Mouse (Mus musculus): ENCODE measurements around the gene Pnn. TPM values are rescaled to one million over a fixed set of nuclear protein-coding genes. Genes with fewer than 3 reads are reported as not detected.

Pnn gene
- total and polyA plus RNA-seq, 3 experiments, result 99.9 to 172 (median 128) TPM

DNA sequence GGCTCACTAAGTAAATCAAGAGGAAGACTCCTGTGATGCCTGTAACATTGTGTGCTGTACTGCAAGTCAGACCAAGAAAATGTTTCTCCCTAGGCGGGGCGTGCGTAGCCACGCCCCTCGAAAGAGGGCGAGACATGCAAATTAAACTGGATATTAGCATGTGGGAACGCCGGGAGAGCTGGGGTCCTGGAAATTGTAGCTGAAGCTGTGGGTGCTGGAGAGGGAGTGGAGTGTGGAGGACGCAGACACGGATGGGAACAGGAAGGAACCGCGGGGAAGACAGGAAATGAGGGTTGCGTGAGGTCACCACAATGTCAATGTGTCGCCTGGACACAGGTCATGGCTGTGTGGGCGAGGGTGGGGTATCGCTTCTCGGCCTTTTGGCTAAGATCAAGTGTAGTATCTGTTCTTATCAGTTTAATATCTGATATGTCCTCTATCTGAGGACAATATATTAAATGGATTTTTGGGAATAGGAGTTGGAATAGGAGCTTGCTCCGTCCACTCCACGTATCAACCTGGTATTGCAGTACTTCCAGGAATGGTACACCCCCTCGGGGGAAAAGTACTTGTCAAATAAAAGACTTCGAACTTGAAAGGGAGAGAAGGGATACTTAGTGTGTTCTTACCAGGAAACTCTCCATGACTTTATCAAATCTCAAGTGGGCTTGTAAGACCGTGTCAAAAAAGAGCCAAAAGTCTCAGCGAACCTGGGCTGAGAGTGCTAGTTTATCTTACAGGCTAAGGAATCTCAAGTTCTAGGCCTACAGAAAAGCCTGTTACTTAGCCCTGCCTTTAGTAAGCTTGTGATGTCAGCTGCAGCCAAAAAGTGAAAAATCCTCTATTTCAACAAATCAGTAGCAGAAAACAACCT, 26.5 kb upstream of the Pnn start:
- ATAC-seq (ENCODE audit: extremely low read depth, insufficient number of reproducible peaks, low FRiP score, poor library complexity, severe bottlenecking), result peak; percentile 78
- no peak for TF ChIP-seq GATA1 (IDR thresholded peaks at IDR 0.05; ENCODE audit: borderline replicate concordance, low read length)
- TF ChIP-seq POLR2AphosphoS5 (IDR thresholded peaks at IDR 0.05; ENCODE audit: insufficient replicate concordance, low read depth, low read length), result peak; percentile 99
- Histone ChIP-seq H3K9me3 (replicated peaks) (no peaks in the 10 kb centered on the region), H3K27me3 (ENCODE audit: insufficient read depth, low read length) (no peaks in the 10 kb centered on the region), H3K4me3 (ENCODE audit: low read depth, low read length) (peak overlapping the region; percentile 64; the same call in 1 of the 2 replicates), H3K36me3 (replicated peaks) (peaks cover 29% of the 10 kb centered on the region), H3K4me1 (ENCODE audit: insufficient read depth, low read depth, low read length) (peaks cover 30% of the 10 kb centered on the region)
- DNase-seq (ENCODE audit: low spot score), result peak; percentile 88

DNA sequence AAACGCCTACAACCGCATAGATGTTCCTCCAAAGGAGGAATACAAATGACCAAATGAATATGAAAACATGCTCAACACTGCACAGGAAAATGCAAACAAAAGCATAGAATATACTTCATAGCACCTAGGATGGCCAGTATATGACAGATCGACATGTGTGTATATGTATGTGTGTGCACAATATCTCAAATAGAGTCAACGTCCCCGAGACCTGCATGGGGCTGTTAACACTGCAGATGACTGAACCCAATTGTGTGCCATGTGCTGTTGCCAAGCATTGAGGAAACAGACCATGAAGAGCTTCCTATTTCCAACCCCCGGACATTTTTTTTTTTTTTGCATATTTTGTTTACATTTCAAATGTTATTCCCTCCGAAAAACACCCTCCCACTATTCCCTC, 25.8 kb upstream of the Pnn start:
- DNase-seq (ENCODE audit: low spot score) (no peak), ATAC-seq (ENCODE audit: extremely low read depth, insufficient number of reproducible peaks, low FRiP score, poor library complexity, severe bottlenecking) (peak; percentile 63)
- no peaks in the 10 kb centered on the region for H3K9me3 ChIP-seq (replicated peaks)
- TF ChIP-seq CTCF (IDR thresholded peaks at IDR 0.05; ENCODE audit: low read depth, low read length), result no peak
- no peak for TF ChIP-seq GATA2 (IDR thresholded peaks at IDR 0.05; ENCODE audit: borderline replicate concordance, low read depth, low read length)
- no peak for TF ChIP-seq TAL1 (conservative IDR thresholded peaks at IDR 0.05; ENCODE audit: low read depth, low read length)
- TF ChIP-seq POLR2AphosphoS5 (IDR thresholded peaks at IDR 0.05; ENCODE audit: insufficient replicate concordance, low read depth, low read length), result peak; percentile 98
- peaks cover 32% of the 10 kb centered on the region for H3K4me1 ChIP-seq (ENCODE audit: insufficient read depth, low read depth, low read length)
- H3K27me3 ChIP-seq (ENCODE audit: insufficient read depth, low read length), result no peaks in the 10 kb centered on the region
- peaks cover 36% of the 10 kb centered on the region for H3K36me3 ChIP-seq (replicated peaks)
- no peak overlapping the region for H3K4me3 ChIP-seq (ENCODE audit: low read depth, low read length)

DNA sequence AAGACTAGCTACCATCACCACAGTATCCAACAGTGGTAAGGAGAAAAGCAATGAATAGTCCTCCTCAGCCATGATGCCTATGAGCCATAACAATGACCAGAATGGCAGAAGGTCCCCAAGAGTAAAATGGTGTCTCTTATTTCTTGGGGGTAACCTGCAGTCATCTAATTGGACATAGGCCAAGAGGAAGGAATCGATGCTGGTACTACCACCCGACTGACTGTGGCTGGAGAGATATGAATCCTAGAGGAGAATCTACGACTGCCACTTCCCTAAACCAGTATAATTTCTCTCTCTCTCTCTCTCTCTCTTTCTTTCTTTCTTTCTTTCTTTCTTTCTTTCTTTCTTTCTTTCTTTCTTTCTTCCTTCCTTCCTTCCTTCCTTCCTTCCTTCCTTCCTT, 14.2 kb upstream of the Pnn start:
- Histone ChIP-seq H3K9me3 (replicated peaks) (no peaks in the 10 kb centered on the region), H3K4me1 (ENCODE audit: insufficient read depth, low read depth, low read length) (peaks cover 52% of the 10 kb centered on the region), H3K4me3 (ENCODE audit: low read depth, low read length) (no peak overlapping the region), H3K36me3 (replicated peaks) (peaks cover 89% of the 10 kb centered on the region), H3K27me3 (ENCODE audit: insufficient read depth, low read length) (no peaks in the 10 kb centered on the region)
- DNase-seq (ENCODE audit: low spot score) (no peak), ATAC-seq (ENCODE audit: extremely low read depth, insufficient number of reproducible peaks, low FRiP score, poor library complexity, severe bottlenecking) (no peak)
- TF ChIP-seq CTCF (IDR thresholded peaks at IDR 0.05; ENCODE audit: low read depth, low read length), result no peak
- TF ChIP-seq GATA2 (IDR thresholded peaks at IDR 0.05; ENCODE audit: borderline replicate concordance, low read depth, low read length), result no peak
- TF ChIP-seq TAL1 (conservative IDR thresholded peaks at IDR 0.05; ENCODE audit: low read depth, low read length), result no peak
- TF ChIP-seq GATA1 (IDR thresholded peaks at IDR 0.05; ENCODE audit: borderline replicate concordance, low read length), result no peak
- TF ChIP-seq POLR2AphosphoS5 (IDR thresholded peaks at IDR 0.05; ENCODE audit: insufficient replicate concordance, low read depth, low read length), result no peak

DNA sequence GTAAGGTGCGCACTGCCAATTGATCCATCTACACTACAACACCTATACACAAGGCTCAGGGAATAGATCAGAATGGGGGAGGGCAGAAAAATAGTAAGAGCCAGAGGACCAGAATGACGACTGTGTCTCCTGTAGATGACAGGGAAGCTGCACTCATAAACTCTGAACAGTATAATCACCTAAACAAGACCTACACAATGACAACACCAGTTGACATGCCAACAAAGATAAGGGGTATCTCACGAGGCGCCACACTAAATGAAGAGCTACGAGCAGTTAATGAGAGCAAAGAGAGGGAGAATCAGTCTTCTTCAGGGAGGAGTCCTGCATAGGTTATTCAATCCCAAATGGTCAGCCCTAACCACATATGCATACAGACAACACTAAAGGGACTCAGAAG, 13.5 kb upstream of the Pnn start:
- ATAC-seq (ENCODE audit: extremely low read depth, insufficient number of reproducible peaks, low FRiP score, poor library complexity, severe bottlenecking), result peak; percentile 69
- no peaks in the 10 kb centered on the region for H3K27me3 ChIP-seq (ENCODE audit: insufficient read depth, low read length)
- TF ChIP-seq CTCF (IDR thresholded peaks at IDR 0.05; ENCODE audit: low read depth, low read length) (no peak), TAL1 (conservative IDR thresholded peaks at IDR 0.05; ENCODE audit: low read depth, low read length) (0 out of 2 replicates have a peak, but pooled peaks have one; percentile 23)
- H3K4me1 ChIP-seq (ENCODE audit: insufficient read depth, low read depth, low read length), result peaks cover 56% of the 10 kb centered on the region
- no peak for DNase-seq (ENCODE audit: low spot score)
- H3K36me3 ChIP-seq (replicated peaks), result peaks cover 88% of the 10 kb centered on the region
- no peak overlapping the region for H3K4me3 ChIP-seq (ENCODE audit: low read depth, low read length)
- no peaks in the 10 kb centered on the region for H3K9me3 ChIP-seq (replicated peaks)

DNA sequence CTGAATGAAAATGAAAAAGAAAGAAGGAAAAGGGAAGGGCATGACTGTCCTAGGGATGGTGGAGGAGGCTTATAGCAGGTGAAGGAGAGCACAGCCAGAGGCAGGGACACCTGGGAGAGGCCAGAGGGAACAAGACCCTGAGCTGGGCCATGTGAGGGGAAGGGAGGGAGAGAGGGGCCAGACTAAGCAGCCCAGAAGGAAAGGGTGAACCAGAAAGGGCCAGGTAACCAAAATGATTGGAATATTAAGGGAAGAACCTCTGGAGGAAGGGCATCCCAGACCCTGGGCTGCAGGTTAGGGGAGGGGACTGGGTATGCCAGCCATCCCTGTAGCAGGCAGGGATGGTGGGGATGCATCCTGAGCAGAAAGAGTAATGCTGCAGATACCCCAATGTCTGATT, 12.7 kb upstream of the Pnn start:
- no peaks in the 10 kb centered on the region for H3K27me3 ChIP-seq (ENCODE audit: insufficient read depth, low read length)
- no peaks in the 10 kb centered on the region for H3K9me3 ChIP-seq (replicated peaks)
- no peak for DNase-seq (ENCODE audit: low spot score)
- H3K36me3 ChIP-seq (replicated peaks), result peaks cover 88% of the 10 kb centered on the region
- H3K4me1 ChIP-seq (ENCODE audit: insufficient read depth, low read depth, low read length), result peaks cover 60% of the 10 kb centered on the region
- peak overlapping the region; percentile 1; the same call in 1 of the 2 replicates for H3K4me3 ChIP-seq (ENCODE audit: low read depth, low read length)
- no peak for ATAC-seq (ENCODE audit: extremely low read depth, insufficient number of reproducible peaks, low FRiP score, poor library complexity, severe bottlenecking)
- TF ChIP-seq GATA2 (IDR thresholded peaks at IDR 0.05; ENCODE audit: borderline replicate concordance, low read depth, low read length) (no peak), CTCF (IDR thresholded peaks at IDR 0.05; ENCODE audit: low read depth, low read length) (no peak), TAL1 (conservative IDR thresholded peaks at IDR 0.05; ENCODE audit: low read depth, low read length) (no peak), GATA1 (IDR thresholded peaks at IDR 0.05; ENCODE audit: borderline replicate concordance, low read length) (no peak), POLR2AphosphoS5 (IDR thresholded peaks at IDR 0.05; ENCODE audit: insufficient replicate concordance, low read depth, low read length) (no peak)

DNA sequence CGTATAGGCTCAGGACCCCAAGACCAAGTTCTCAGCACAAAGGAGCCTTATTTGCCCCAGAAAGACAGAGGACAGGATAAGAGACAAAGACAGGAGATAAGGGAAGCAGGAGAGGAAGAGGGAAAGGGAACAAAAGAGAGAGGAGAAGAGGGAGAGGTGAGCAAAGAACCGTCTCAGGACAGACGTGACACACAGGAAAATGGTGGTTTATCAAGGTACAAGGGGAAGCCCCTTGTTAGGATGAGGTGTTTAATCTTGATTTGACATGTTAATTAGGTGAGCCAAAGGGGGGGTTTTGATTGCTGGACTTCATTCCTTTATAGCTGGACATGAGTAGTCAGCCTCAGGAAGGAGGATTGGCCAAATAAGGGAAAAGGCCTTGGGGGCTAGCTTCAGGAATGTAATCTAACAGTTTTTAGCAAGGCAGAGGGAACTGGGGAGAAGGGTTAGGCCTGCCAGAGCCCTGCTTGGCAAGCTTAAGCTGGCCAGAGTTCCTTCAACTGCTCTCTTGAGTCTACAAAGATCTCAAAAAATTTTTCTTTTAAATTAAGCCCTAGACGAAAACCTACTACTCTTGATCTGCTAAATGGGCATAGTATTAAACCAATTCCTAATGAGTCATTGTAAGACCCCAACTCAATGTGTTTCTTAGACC, 11.4 kb upstream of the Pnn start:
- Histone ChIP-seq H3K4me3 (ENCODE audit: low read depth, low read length) (no peak overlapping the region), H3K9me3 (replicated peaks) (no peaks in the 10 kb centered on the region), H3K36me3 (replicated peaks) (peaks cover 83% of the 10 kb centered on the region), H3K4me1 (ENCODE audit: insufficient read depth, low read depth, low read length) (peaks cover 67% of the 10 kb centered on the region), H3K27me3 (ENCODE audit: insufficient read depth, low read length) (no peaks in the 10 kb centered on the region)
- DNase-seq (ENCODE audit: low spot score) (no peak), ATAC-seq (ENCODE audit: extremely low read depth, insufficient number of reproducible peaks, low FRiP score, poor library complexity, severe bottlenecking) (no peak)
- TF ChIP-seq TAL1 (conservative IDR thresholded peaks at IDR 0.05; ENCODE audit: low read depth, low read length), result no peak
- no peak for TF ChIP-seq POLR2AphosphoS5 (IDR thresholded peaks at IDR 0.05; ENCODE audit: insufficient replicate concordance, low read depth, low read length)
- no peak for TF ChIP-seq GATA2 (IDR thresholded peaks at IDR 0.05; ENCODE audit: borderline replicate concordance, low read depth, low read length)
- TF ChIP-seq CTCF (IDR thresholded peaks at IDR 0.05; ENCODE audit: low read depth, low read length), result no peak
- TF ChIP-seq GATA1 (IDR thresholded peaks at IDR 0.05; ENCODE audit: borderline replicate concordance, low read length), result no peak
